Mouse (Mus musculus): ENCODE measurements around the gene Acbd6. TPM values are rescaled to one million over a fixed set of nuclear protein-coding genes. Genes with fewer than 3 reads are reported as not detected.

Acbd6 gene
- polyA plus RNA-seq (2015; fragmentation: Nextera tagmentation; extraction: Ambion mirVana) = 85.7 and 101 TPM in 2 replicates

DNA sequence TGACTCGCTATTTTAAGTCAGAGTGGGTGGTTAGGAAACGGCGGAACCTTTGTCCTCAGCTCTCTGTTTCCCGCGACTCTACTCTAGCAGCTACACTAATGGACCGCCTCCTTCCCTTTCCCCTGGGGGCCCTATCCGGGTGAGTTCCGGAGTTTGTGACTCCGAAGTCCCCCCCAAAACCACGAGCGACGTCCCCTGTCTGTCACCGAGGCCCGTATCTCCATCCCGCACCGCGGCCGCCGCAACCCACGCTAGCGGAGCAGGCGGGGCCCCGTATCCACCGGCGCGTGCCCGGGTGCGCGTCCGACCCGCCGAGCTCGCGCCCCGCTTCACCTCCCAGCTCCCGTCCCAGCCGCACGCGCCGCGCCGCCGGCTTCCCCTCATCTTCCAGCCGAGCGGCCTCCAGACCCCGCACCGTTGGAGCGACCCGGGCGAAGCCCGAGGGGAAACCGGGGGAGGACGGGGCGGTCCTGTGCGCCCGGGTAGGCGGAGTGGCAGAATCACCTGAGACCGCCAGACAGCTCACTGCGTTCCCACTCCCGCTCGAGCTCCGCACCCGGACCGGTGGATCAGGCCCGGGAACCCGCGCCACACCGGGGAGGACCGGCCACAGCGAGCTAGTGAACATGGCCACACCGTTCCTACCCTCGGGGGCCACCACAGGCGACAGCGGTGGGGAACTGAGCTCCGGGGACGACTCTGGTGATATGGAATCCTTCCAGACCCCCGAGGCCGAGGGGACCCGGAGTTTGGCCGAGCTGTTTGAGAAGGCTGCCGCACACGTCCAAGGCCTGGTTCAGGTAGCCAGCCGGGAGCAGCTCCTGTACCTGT, at the start of gene Acbd6:
Gene Acbd6, plus strand, starts transcription at position 109 of the 831 bp plus-strand sequence.
- ATAC-seq = peak; percentile 92
- peak within 1 kb of the TSS; percentile 82 for H3K9ac ChIP-seq (ENCODE audit: low read depth, low read length)
- WGBS = under 1% methylated on average over 80 of the region's 83 CpGs

GRCm38 (mm10) chr1:155510263-155510662, 47.7 kb upstream of the Acbd6 start:
- Histone ChIP-seq H3K27me3 (replicated peaks; ENCODE audit: control insufficient read depth, insufficient read depth, low read length) (no peaks in the 10 kb centered on the region), H3K4me2 (ENCODE audit: low read length) (no peak overlapping the region), H3K27ac (ENCODE audit: low read depth, low read length) (no peak overlapping the region), H3K36me3 (ENCODE audit: control insufficient read depth, insufficient read depth, low read length) (no peaks in the 10 kb centered on the region), H3K4me3 (ENCODE audit: low read length) (no peak overlapping the region), H3K9ac (ENCODE audit: low read depth, low read length) (no peak overlapping the region), H3K9me3 (ENCODE audit: control insufficient read depth, low read length) (no peaks in the 10 kb centered on the region), H3K4me1 (ENCODE audit: control insufficient read depth, insufficient read depth, low read depth, low read length) (0 out of 2 replicates have a peak, but pooled peaks cover under 1% of the 10 kb centered on the region)
- ATAC-seq = no peak
- WGBS = 74% methylated on average over 10 of the region's 10 CpGs

More for the DNA sequence above, at the start of gene Acbd6:
- H3K4me3 ChIP-seq (ENCODE audit: low read length) = peak within 1 kb of the TSS; percentile 70
- no peaks in the 10 kb centered on the region for H3K36me3 ChIP-seq (ENCODE audit: control insufficient read depth, insufficient read depth, low read length)
- H3K4me2 ChIP-seq (ENCODE audit: low read length) = peak within 1 kb of the TSS; percentile 90
- H3K4me1 ChIP-seq (ENCODE audit: control insufficient read depth, insufficient read depth, low read depth, low read length) = peaks cover 16% of the 10 kb centered on the region
- no peaks in the 10 kb centered on the region for H3K27me3 ChIP-seq (replicated peaks; ENCODE audit: control insufficient read depth, insufficient read depth, low read length)
- peak within 1 kb of the TSS; percentile 88 for H3K27ac ChIP-seq (ENCODE audit: low read depth, low read length)
- no peaks in the 10 kb centered on the region for H3K9me3 ChIP-seq (ENCODE audit: control insufficient read depth, low read length)

DNA sequence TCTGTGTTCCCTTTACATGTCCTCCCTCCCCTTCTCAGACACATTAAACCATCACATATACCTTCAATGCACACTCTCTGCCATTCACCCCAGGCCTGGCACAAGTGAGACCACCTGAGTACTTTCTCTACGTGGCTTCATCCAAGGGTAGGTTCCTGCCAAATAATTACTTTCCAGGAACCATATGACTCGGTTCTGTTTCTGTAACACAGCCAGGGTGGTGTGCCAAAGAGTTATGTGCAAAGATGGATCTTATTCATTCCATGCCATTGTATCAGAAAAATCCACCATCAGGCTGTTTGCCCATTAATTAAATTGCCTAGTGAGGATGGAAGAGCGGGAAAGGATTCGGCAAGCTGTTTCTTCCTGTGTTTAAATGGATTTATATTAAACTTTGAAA, 42.1 kb upstream of the Acbd6 start:
- Histone ChIP-seq H3K9ac (ENCODE audit: low read depth, low read length) (no peak overlapping the region), H3K27me3 (replicated peaks; ENCODE audit: control insufficient read depth, insufficient read depth, low read length) (no peaks in the 10 kb centered on the region), H3K4me3 (ENCODE audit: low read length) (no peak overlapping the region), H3K36me3 (ENCODE audit: control insufficient read depth, insufficient read depth, low read length) (no peaks in the 10 kb centered on the region), H3K4me1 (ENCODE audit: control insufficient read depth, insufficient read depth, low read depth, low read length) (no peaks in the 10 kb centered on the region), H3K4me2 (ENCODE audit: low read length) (no peak overlapping the region), H3K27ac (ENCODE audit: low read depth, low read length) (no peak overlapping the region), H3K9me3 (ENCODE audit: control insufficient read depth, low read length) (peaks cover 5% of the 10 kb centered on the region)
- WGBS = 71% methylated on average over 4 of the region's 4 CpGs
- no peak for ATAC-seq

DNA sequence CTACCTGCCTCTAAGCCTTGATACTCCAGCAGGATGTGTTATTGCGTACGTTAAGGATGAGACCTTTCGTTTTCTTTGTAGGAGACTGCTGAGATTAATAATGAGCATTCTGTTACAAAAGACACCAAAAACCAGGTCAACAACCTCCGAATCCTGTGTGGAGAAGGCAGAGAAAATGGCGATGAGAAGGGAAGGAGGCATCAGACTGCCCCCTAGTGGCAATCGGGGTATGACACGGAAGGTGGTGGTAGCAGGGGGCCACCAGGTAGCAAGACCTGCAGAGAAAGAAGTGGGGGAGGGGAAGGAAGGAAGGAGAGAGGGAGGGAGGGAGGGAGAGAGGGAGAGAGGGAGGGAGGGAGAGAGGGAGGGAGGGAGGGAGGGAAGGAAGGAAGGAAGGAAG, 41.3 kb upstream of the Acbd6 start:
- Histone ChIP-seq H3K4me3 (ENCODE audit: low read length) (no peak overlapping the region), H3K36me3 (ENCODE audit: control insufficient read depth, insufficient read depth, low read length) (no peaks in the 10 kb centered on the region), H3K9me3 (ENCODE audit: control insufficient read depth, low read length) (peaks cover 5% of the 10 kb centered on the region), H3K27ac (ENCODE audit: low read depth, low read length) (peak overlapping the region; percentile 59), H3K4me2 (ENCODE audit: low read length) (no peak overlapping the region), H3K4me1 (ENCODE audit: control insufficient read depth, insufficient read depth, low read depth, low read length) (no peaks in the 10 kb centered on the region), H3K27me3 (replicated peaks; ENCODE audit: control insufficient read depth, insufficient read depth, low read length) (no peaks in the 10 kb centered on the region), H3K9ac (ENCODE audit: low read depth, low read length) (no peak overlapping the region)
- 32% methylated on average over 7 of the region's 7 CpGs for WGBS
- no peak for ATAC-seq

- H3K9ac ChIP-seq (ENCODE audit: low read depth, low read length) = no peak overlapping the region
- no peaks in the 10 kb centered on the region for H3K27me3 ChIP-seq (replicated peaks; ENCODE audit: control insufficient read depth, insufficient read depth, low read length)
- H3K36me3 ChIP-seq (ENCODE audit: control insufficient read depth, insufficient read depth, low read length) = no peaks in the 10 kb centered on the region
- H3K4me2 ChIP-seq (ENCODE audit: low read length) = no peak overlapping the region
- no peak overlapping the region; the same call in 1 of the 2 replicates for H3K27ac ChIP-seq (ENCODE audit: low read depth, low read length)
- ATAC-seq = no peak
- H3K4me3 ChIP-seq (ENCODE audit: low read length) = no peak overlapping the region
- no peaks in the 10 kb centered on the region for H3K4me1 ChIP-seq (ENCODE audit: control insufficient read depth, insufficient read depth, low read depth, low read length)
- WGBS = 23% methylated on average over 5 of the region's 5 CpGs
- peaks cover 5% of the 10 kb centered on the region for H3K9me3 ChIP-seq (ENCODE audit: control insufficient read depth, low read length)
Observed at GRCm38 (mm10) chr1:155517060-155517459, 40.9 kb upstream of the Acbd6 start.

- Histone ChIP-seq H3K4me2 (ENCODE audit: low read length) (no peak overlapping the region), H3K4me3 (ENCODE audit: low read length) (no peak overlapping the region), H3K9me3 (ENCODE audit: control insufficient read depth, low read length) (peaks cover 5% of the 10 kb centered on the region), H3K27ac (ENCODE audit: low read depth, low read length) (no peak overlapping the region), H3K4me1 (ENCODE audit: control insufficient read depth, insufficient read depth, low read depth, low read length) (no peaks in the 10 kb centered on the region), H3K36me3 (ENCODE audit: control insufficient read depth, insufficient read depth, low read length) (no peaks in the 10 kb centered on the region), H3K27me3 (replicated peaks; ENCODE audit: control insufficient read depth, insufficient read depth, low read length) (no peaks in the 10 kb centered on the region), H3K9ac (ENCODE audit: low read depth, low read length) (no peak overlapping the region)
- 82% methylated on average over 4 of the region's 4 CpGs for WGBS
- ATAC-seq = no peak
Observed at GRCm38 (mm10) chr1:155520285-155520684, 37.6 kb upstream of the Acbd6 start.

GRCm38 (mm10) chr1:155522493-155522892, 35.4 kb upstream of the Acbd6 start:
- H3K4me3 ChIP-seq (ENCODE audit: low read length) = no peak overlapping the region
- H3K9ac ChIP-seq (ENCODE audit: low read depth, low read length) = no peak overlapping the region
- H3K4me2 ChIP-seq (ENCODE audit: low read length) = no peak overlapping the region
- no peaks in the 10 kb centered on the region for H3K27me3 ChIP-seq (replicated peaks; ENCODE audit: control insufficient read depth, insufficient read depth, low read length)
- no peak for ATAC-seq
- H3K27ac ChIP-seq (ENCODE audit: low read depth, low read length) = no peak overlapping the region
- no peaks in the 10 kb centered on the region for H3K36me3 ChIP-seq (ENCODE audit: control insufficient read depth, insufficient read depth, low read length)
- H3K9me3 ChIP-seq (ENCODE audit: control insufficient read depth, low read length) = peaks cover 5% of the 10 kb centered on the region
- WGBS = 75% methylated on average over 4 of the region's 4 CpGs
- no peaks in the 10 kb centered on the region; the same call in none of the 2 replicates for H3K4me1 ChIP-seq (ENCODE audit: control insufficient read depth, insufficient read depth, low read depth, low read length)

GRCm38 (mm10) chr1:155526176-155526575, 31.7 kb upstream of the Acbd6 start:
- Histone ChIP-seq H3K9me3 (ENCODE audit: control insufficient read depth, low read length) (no peaks in the 10 kb centered on the region), H3K4me2 (ENCODE audit: low read length) (no peak overlapping the region), H3K36me3 (ENCODE audit: control insufficient read depth, insufficient read depth, low read length) (no peaks in the 10 kb centered on the region), H3K4me1 (ENCODE audit: control insufficient read depth, insufficient read depth, low read depth, low read length) (peaks cover 10% of the 10 kb centered on the region), H3K27ac (ENCODE audit: low read depth, low read length) (no peak overlapping the region), H3K4me3 (ENCODE audit: low read length) (no peak overlapping the region), H3K27me3 (replicated peaks; ENCODE audit: control insufficient read depth, insufficient read depth, low read length) (no peaks in the 10 kb centered on the region), H3K9ac (ENCODE audit: low read depth, low read length) (no peak overlapping the region)
- WGBS = 51% methylated on average over 5 of the region's 5 CpGs
- ATAC-seq = no peak

DNA sequence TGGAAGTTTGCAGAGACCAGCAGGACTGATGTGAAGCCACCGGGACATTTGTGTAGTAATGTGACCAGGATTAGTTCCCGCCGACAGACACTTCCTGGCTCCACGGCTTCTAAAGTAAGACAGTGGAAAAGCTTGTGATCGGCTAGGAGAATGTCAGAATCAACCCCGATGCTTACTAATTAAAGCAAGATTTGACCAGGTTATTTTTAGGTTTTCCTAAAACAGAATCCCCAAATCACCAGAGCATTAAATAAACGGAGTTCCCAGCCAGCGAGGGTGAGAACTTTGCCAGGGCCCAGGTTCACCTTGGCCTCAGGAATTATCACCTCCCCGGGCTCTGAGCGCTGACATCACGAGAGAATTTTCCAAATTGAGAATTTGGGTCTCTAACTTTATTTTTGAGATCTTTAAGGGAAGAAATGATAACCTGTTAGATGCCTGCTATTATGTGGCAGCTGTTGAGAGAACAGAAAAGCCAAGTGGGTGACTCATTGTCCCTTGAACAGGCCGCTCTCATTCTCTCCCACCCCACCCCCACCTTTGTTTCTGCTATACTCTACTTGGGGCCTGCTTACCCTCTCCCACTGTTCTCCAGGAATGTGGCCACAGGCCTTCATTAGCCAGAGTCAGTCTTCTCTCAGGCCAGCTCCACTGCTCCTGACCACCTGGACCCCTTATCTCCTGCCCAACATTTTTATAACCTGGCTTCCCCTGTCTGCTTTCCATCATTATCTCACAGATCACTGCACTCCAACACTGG, 30.7 kb upstream of the Acbd6 start:
- Histone ChIP-seq H3K4me2 (ENCODE audit: low read length) (no peak overlapping the region), H3K4me3 (ENCODE audit: low read length) (no peak overlapping the region), H3K4me1 (ENCODE audit: control insufficient read depth, insufficient read depth, low read depth, low read length) (peaks cover 10% of the 10 kb centered on the region), H3K9me3 (ENCODE audit: control insufficient read depth, low read length) (no peaks in the 10 kb centered on the region), H3K27me3 (replicated peaks; ENCODE audit: control insufficient read depth, insufficient read depth, low read length) (no peaks in the 10 kb centered on the region), H3K27ac (ENCODE audit: low read depth, low read length) (no peak overlapping the region), H3K36me3 (ENCODE audit: control insufficient read depth, insufficient read depth, low read length) (no peaks in the 10 kb centered on the region), H3K9ac (ENCODE audit: low read depth, low read length) (no peak overlapping the region)
- ATAC-seq = no peak
- WGBS = 34% methylated on average over 12 of the region's 12 CpGs
